Mouse (Mus musculus): ENCODE measurements around the gene Rpl27. TPM values are rescaled to one million over a fixed set of nuclear protein-coding genes. Genes with fewer than 3 reads are reported as not detected.
"Not testable (repeated sequence)": the region's sequence is repeated elsewhere in the genome, so short reads cannot be mapped to it uniquely, and the experiment has no call there.

The Rpl27 gene
- 10 to 100 TPM; 32.6 to 46.9 TPM for total RNA-seq (2021)

GRCm38 (mm10) chr11:101442127-101442693 is at the start of gene Rpl27:
Gene Rpl27, plus strand, starts transcription at chr11:101442298.
- intact Hi-C loops (cut with DNase I): no loop called here
- peak; percentile 96 for DNase-seq (ENCODE audit: low spot score in 2 of 2)

GRCm38 (mm10) chr11:101395110-101395509 is 47.0 kb upstream of the Rpl27 start:
- DNase-seq (ENCODE audit: low spot score in 2 of 2): peak; percentile 39 to 68
- intact Hi-C loops (cut with DNase I): loop anchor here (2.0 to 5.0 kb wide), 2 partner anchors 72 to 183 kb away; no protein-coding TSS in a partner anchor

- no peak for DNase-seq (ENCODE audit: low spot score in 2 of 2)
- intact Hi-C loops (cut with DNase I): no loop called here
Measured at GRCm38 (mm10) chr11:101415306-101415705, 26.8 kb upstream of the Rpl27 start.

- intact Hi-C loops (cut with DNase I): no loop called here
- DNase-seq (ENCODE audit: low spot score in 2 of 2): no peak
Measured at GRCm38 (mm10) chr11:101416433-101417100, 25.5 kb upstream of the Rpl27 start.

GRCm38 (mm10) chr11:101417101-101417855 is 24.8 kb upstream of the Rpl27 start, which contains the start of gene Aarsd1:
Gene Aarsd1, minus strand, starts transcription at chr11:101417615.
- intact Hi-C loops (cut with DNase I): no loop called here

GRCm38 (mm10) chr11:101418991-101419390 is 23.1 kb upstream of the Rpl27 start:
- DNase-seq (ENCODE audit: low spot score in 2 of 2): peak; percentile 25 to 36
- intact Hi-C loops (cut with DNase I): no loop called here

More at GRCm38 (mm10) chr11:101417101-101417855, 24.8 kb upstream of the Rpl27 start, which contains the start of gene Aarsd1:
- peak; percentile 92 to 93 for DNase-seq (ENCODE audit: low spot score in 2 of 2)

- no peak for DNase-seq (ENCODE audit: low spot score in 2 of 2)
- intact Hi-C loops (cut with DNase I): no loop called here
Measured at GRCm38 (mm10) chr11:101419610-101420009, 22.5 kb upstream of the Rpl27 start.

GRCm38 (mm10) chr11:101420148-101420547 is 21.9 kb upstream of the Rpl27 start:
- no peak for DNase-seq (ENCODE audit: low spot score in 2 of 2)
- intact Hi-C loops (cut with DNase I): no loop called here

- peak; percentile 23 to 64 for DNase-seq (ENCODE audit: low spot score in 2 of 2)
- intact Hi-C loops (cut with DNase I): no loop called here
Measured at GRCm38 (mm10) chr11:101424105-101424851, 17.8 kb upstream of the Rpl27 start, which contains the start of gene Gm27029. Gene Gm27029, minus strand, starts transcription at chr11:101424796.

GRCm38 (mm10) chr11:101424925-101425813 is 16.9 kb upstream of the Rpl27 start, which contains the start of the genes Rundc1 and Ptges3l:
Gene Rundc1, plus strand, starts transcription at chr11:101425085.
Gene Ptges3l, minus strand, starts transcription at chr11:101425333.
- peak; percentile 96 to 98 for DNase-seq (ENCODE audit: low spot score in 2 of 2)
- intact Hi-C loops (cut with DNase I): no loop called here

GRCm38 (mm10) chr11:101426165-101426564 is 15.9 kb upstream of the Rpl27 start:
- intact Hi-C loops (cut with DNase I): no loop called here
- DNase-seq (ENCODE audit: low spot score in 2 of 2): no peak

- intact Hi-C loops (cut with DNase I): no loop called here
- DNase-seq (ENCODE audit: low spot score in 2 of 2): no peak
Measured at GRCm38 (mm10) chr11:101431327-101431726, 10.8 kb upstream of the Rpl27 start.

GRCm38 (mm10) chr11:101433396-101433795 is 8.7 kb upstream of the Rpl27 start:
- no peak for DNase-seq (ENCODE audit: low spot score in 2 of 2)
- intact Hi-C loops (cut with DNase I): no loop called here

GRCm38 (mm10) chr11:101435831-101436230 is 6.3 kb upstream of the Rpl27 start:
- intact Hi-C loops (cut with DNase I): no loop called here
- DNase-seq (ENCODE audit: low spot score in 2 of 2): no peak

- intact Hi-C loops (cut with DNase I): no loop called here
- DNase-seq (ENCODE audit: low spot score in 2 of 2): no peak
Measured at GRCm38 (mm10) chr11:101436916-101437315, 5.2 kb upstream of the Rpl27 start.

GRCm38 (mm10) chr11:101438006-101438405 is 4.1 kb upstream of the Rpl27 start:
- DNase-seq (ENCODE audit: low spot score in 2 of 2); intact Hi-C loops (cut with DNase I): not testable (repeated sequence)

- intact Hi-C loops (cut with DNase I); DNase-seq (ENCODE audit: low spot score in 2 of 2): not testable (repeated sequence)
Measured at GRCm38 (mm10) chr11:101441450-101442126, 510 bp upstream of the Rpl27 start.

- no peak for DNase-seq (ENCODE audit: low spot score in 2 of 2)
- intact Hi-C loops (cut with DNase I): no loop called here
Measured at GRCm38 (mm10) chr11:101442760-101443159, 662 bp downstream of the Rpl27 start.

All from left cerebral cortex, postnatal 36 days (tissue).